Mouse (Mus musculus) CH12.LX (cell line): ENCODE data around the gene Trim62. TPM values are rescaled to one million over a fixed set of nuclear protein-coding genes. Genes with fewer than 3 reads are reported as not detected.

Source experiments
- DNase-seq: peaks from one replicate; pipeline ENCODE4 v3.0.0-alpha.2; 2013; ENCODE audit errors: extremely low read depth
- H3K27ac ChIP-seq: 2 replicates; pipeline ENCODE4 v1.5.1; 2012; ENCODE audit warnings: low read depth, mild to moderate bottlenecking, control low read depth, moderate library complexity; ENCODE audit not compliant: insufficient read depth
- H3K27me3 ChIP-seq: replicated peaks from 2 replicates; pipeline ENCODE3; 2012; ENCODE audit warnings: inconsistent platforms
- H3K36me3 ChIP-seq, 2 experiments: replicated peaks in 1 of 2; 2 replicates each; pipeline versions ENCODE3 to v1.6.1; 2012; ENCODE audit warnings: inconsistent platforms in 1 of 2, low read length in 1 of 2, mild to moderate bottlenecking in 1 of 2, mixed read lengths in 1 of 2, moderate library complexity in 1 of 2; ENCODE audit not compliant: control insufficient read depth in 1 of 2, insufficient read depth in 1 of 2
- H3K4me1 ChIP-seq, 2 experiments: 2 replicates each; pipeline ENCODE4 v1.6.1; 2012; ENCODE audit warnings: inconsistent platforms in 1 of 2, moderate library complexity in 1 of 2; ENCODE audit not compliant: insufficient read depth in 2 of 2, control insufficient read depth in 1 of 2
- H3K4me2 ChIP-seq: 2 replicates; pipeline ENCODE4 v1.6.1; 2012; ENCODE audit warnings: low read depth, mild to moderate bottlenecking, control low read depth; ENCODE audit not compliant: poor library complexity, insufficient read depth, severe bottlenecking
- H3K4me3 ChIP-seq, 3 experiments: fragments of 150-350 bp in 1 of 3; sonication (generic) in 1 of 3; replicated peaks in 1 of 3; 2 replicates each; pipeline versions ENCODE3 to v1.5.1; 2011 to 2012; ENCODE audit warnings: low read depth in 2 of 3, low read length in 2 of 3, mild to moderate bottlenecking in 2 of 3, moderate library complexity in 2 of 3, control low read depth in 1 of 3, improper control_type of control experiment in 1 of 3, inconsistent platforms in 1 of 3, mixed read lengths in 1 of 3; ENCODE audit not compliant: poor library complexity in 1 of 3
- H3K79me2 ChIP-seq: replicated peaks from 2 replicates; pipeline ENCODE4 v1.6.1; 2012; ENCODE audit warnings: mild to moderate bottlenecking, moderate library complexity; ENCODE audit not compliant: control insufficient read depth, poor library complexity, insufficient read depth, severe bottlenecking; ENCODE audit errors: extremely low read depth
- H3K9ac ChIP-seq: 2 replicates; pipeline ENCODE4 v1.6.1; 2012; ENCODE audit warnings: low read depth, mild to moderate bottlenecking, control low read depth, moderate library complexity; ENCODE audit not compliant: insufficient read depth
- H3K9me3 ChIP-seq: replicated peaks from 2 replicates; pipeline ENCODE3; 2012; ENCODE audit warnings: low read length, inconsistent platforms, mixed read lengths
- BHLHE40 ChIP-seq: IDR thresholded peaks from 2 replicates; pipeline ENCODE4 v1.6.1; 2011; ENCODE audit warnings: mild to moderate bottlenecking, low read depth, low read length, improper control_type of control experiment
- ELF1 ChIP-seq: IDR thresholded peaks from 2 replicates; pipeline ENCODE4 v1.6.1; 2014; ENCODE audit warnings: low read depth, mild to moderate bottlenecking, inconsistent platforms, low read length, improper control_type of control experiment
- EP300 ChIP-seq: IDR thresholded peaks from 2 replicates; pipeline ENCODE4 v1.6.1; 2011; ENCODE audit warnings: low read length, improper control_type of control experiment
- ETS1 ChIP-seq: conservative IDR thresholded peaks from 2 replicates; pipeline ENCODE4 v1.6.1; 2012; ENCODE audit warnings: low read depth, mild to moderate bottlenecking, inconsistent platforms, low read length, improper control_type of control experiment, moderate library complexity
- GABPA ChIP-seq: IDR thresholded peaks from 2 replicates; pipeline ENCODE4 v1.6.1; 2012; ENCODE audit warnings: low read depth, low read length, improper control_type of control experiment, inconsistent platforms; ENCODE audit not compliant: insufficient replicate concordance
- HCFC1 ChIP-seq: IDR thresholded peaks from 2 replicates; pipeline ENCODE4 v1.6.1; 2012; ENCODE audit warnings: low read depth, mild to moderate bottlenecking, inconsistent platforms, low read length, improper control_type of control experiment
- JUND ChIP-seq: conservative IDR thresholded peaks from 2 replicates; pipeline ENCODE4 v1.6.1; 2011; ENCODE audit warnings: low read depth, low read length, improper control_type of control experiment
- KAT2A ChIP-seq: IDR thresholded peaks from 2 replicates; pipeline ENCODE4 v1.6.1; 2012; ENCODE audit warnings: low read length, improper control_type of control experiment, inconsistent platforms; ENCODE audit not compliant: insufficient replicate concordance
- MAX ChIP-seq: IDR thresholded peaks from 2 replicates; pipeline ENCODE4 v1.6.1; 2011; ENCODE audit warnings: low read length, improper control_type of control experiment
- MXI1 ChIP-seq: IDR thresholded peaks from 2 replicates; pipeline ENCODE4 v1.6.1; 2011; ENCODE audit warnings: mild to moderate bottlenecking, low read depth, low read length, improper control_type of control experiment
- NELFE ChIP-seq: IDR thresholded peaks from 2 replicates; pipeline ENCODE4 v1.6.1; 2011; ENCODE audit warnings: low read depth, low read length, improper control_type of control experiment
- SMC3 ChIP-seq: IDR thresholded peaks from 2 replicates; pipeline ENCODE4 v1.6.1; 2011; ENCODE audit warnings: low read depth, low read length, improper control_type of control experiment
- UBTF ChIP-seq: IDR thresholded peaks from 2 replicates; pipeline ENCODE4 v1.6.1; 2012; ENCODE audit warnings: low read depth, mild to moderate bottlenecking, inconsistent platforms, low read length, improper control_type of control experiment, moderate library complexity
- USF1 ChIP-seq: IDR thresholded peaks from 2 replicates; pipeline ENCODE4 v1.6.1; 2014; ENCODE audit warnings: low read depth, mild to moderate bottlenecking, inconsistent platforms, low read length, improper control_type of control experiment
- ZKSCAN1 ChIP-seq: IDR thresholded peaks from 2 replicates; pipeline ENCODE4 v1.6.1; 2012; ENCODE audit warnings: low read depth, inconsistent platforms, low read length, improper control_type of control experiment, borderline replicate concordance
- ZMIZ1 ChIP-seq: IDR thresholded peaks from 2 replicates; pipeline ENCODE4 v1.6.1; 2012; ENCODE audit warnings: low read depth, mild to moderate bottlenecking, inconsistent platforms, low read length, improper control_type of control experiment
- dilution Hi-C: fragments of 300-500 bp; cut with MboI; formaldehyde crosslinking; loops from 2 replicates; pipeline ENCODE4 v1.14.3; 2020; ENCODE audit warnings: low sequenced_read_pairs; ENCODE audit not compliant: extremely low pct_unique_long_range_greater_than_20kb, extremely low pct_ligation_motif_present
- in situ Hi-C: fragments of 300-500 bp; cut with MboI; formaldehyde crosslinking; loops from 3 replicates; pipeline ENCODE4 v1.14.3; 2019; ENCODE audit warnings: low sequenced_read_pairs, low pct_ligation_motif_present, low pct_unique_long_range_greater_than_20kb, mixed read lengths
- polyA plus RNA-seq: library from polyadenylated mRNA; unstranded; fragments of >175 nt; gene quantifications from 2 replicates; pipeline ENCODE4 v1.2.1, GENCODE M21; 2012; ENCODE audit warnings: low read depth; ENCODE audit not compliant: insufficient read length
- total RNA-seq, 2 experiments: library from RNA; depleted of rRNA; stranded (reverse); fragments of 300-350 nt in 1 of 2; fragments of >200 nt in 1 of 2; gene quantifications; 2 replicates each; pipeline ENCODE4 v1.2.3; 2012 to 2014

The Trim62 gene
- total and polyA plus RNA-seq, 3 experiments: 0.40 to 2.7 (median 0.98) TPM

DNA sequence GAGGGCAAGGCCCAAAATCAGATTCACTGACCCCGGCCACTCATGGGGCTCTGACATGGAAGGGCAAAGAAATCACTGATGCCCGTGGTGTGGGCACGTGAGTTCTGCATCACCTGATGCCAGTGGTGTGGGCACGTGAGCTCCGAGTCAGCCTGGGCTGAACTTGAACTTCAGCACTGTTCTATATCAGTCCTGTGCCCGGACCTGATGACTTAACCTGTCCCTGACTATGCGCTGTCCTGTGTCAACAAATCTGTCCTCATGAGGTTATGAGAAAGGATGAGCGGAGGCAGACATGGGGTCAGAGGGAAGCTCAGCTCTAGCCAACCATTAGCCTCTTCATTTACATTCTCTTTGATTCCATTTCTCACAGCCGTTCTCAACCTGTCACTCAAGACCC is 63.4 kb downstream of the Trim62 start:
- Histone ChIP-seq H3K27me3 (peaks cover 6% of the 10 kb centered on the region), H3K9me3 (peaks cover 2% of the 10 kb centered on the region), H3K79me2 (no peaks in the 10 kb centered on the region), H3K9ac (no peak overlapping the region), H3K27ac (no peak overlapping the region), H3K4me3 (no peak overlapping the region), H3K36me3 (no peaks in the 10 kb centered on the region), H3K4me1 (peaks cover 0 to 8% of the 10 kb centered on the region in 2 experiments; a peak in 1 of 4 replicates), H3K4me2 (no peak overlapping the region)
- in situ Hi-C loops: loop anchor here (10.0 kb wide), 1 partner anchor 232 kb away; no protein-coding TSS in a partner anchor
- dilution Hi-C loops: no loop called here
- TF ChIP-seq EP300: no peak
- DNase-seq: no peak

DNA sequence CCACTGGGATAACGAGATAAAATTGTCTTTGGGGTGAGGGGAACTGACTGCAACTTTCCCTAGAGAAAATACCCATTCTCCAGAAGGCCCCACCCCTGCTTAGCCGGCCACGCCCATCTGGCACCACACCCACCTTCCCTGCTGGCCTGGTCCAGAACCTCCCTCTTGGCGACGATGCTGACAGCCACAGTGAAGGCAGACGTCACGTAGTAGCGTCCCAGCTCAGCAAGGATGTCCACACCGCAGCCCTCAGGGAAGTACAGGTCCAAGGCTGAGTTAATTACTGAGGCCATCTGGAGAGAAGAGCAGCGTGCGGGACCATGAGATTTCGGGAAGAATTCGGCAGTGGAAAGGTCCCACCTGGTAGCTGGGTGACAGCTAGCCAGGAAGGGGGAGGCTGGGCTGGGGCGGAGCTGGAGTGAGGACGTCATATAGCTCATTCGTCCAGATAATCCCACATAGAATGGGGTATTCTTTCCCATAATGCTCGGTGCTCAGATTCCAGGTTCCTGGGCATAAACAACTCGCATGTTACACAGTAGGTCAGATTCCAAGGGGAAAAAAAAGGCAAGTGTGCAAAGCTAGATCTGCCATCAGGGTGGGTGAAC is 64.0 kb downstream of the Trim62 start:
- no peak for TF ChIP-seq GABPA
- TF ChIP-seq NELFE: no peak
- no peak for TF ChIP-seq ELF1
- TF ChIP-seq MAX: no peak
- no peak for TF ChIP-seq HCFC1
- TF ChIP-seq ZKSCAN1: no peak
- no peak for TF ChIP-seq BHLHE40
- TF ChIP-seq USF1: no peak
- TF ChIP-seq ETS1: no peak
- TF ChIP-seq SMC3: no peak
- no peak for TF ChIP-seq MXI1
- no peak for TF ChIP-seq ZMIZ1
- no peak for TF ChIP-seq KAT2A
- no peak for TF ChIP-seq UBTF
- TF ChIP-seq JUND: no peak
- H3K79me2 ChIP-seq: no peaks in the 10 kb centered on the region
- H3K9me3 ChIP-seq: no peaks in the 10 kb centered on the region
- H3K4me3 ChIP-seq: no peak overlapping the region
- no peak overlapping the region for H3K4me2 ChIP-seq
- peaks cover 0 to 8% of the 10 kb centered on the region in 2 experiments; a peak in 1 of 4 replicates for H3K4me1 ChIP-seq
- no peak overlapping the region for H3K9ac ChIP-seq
- no peak overlapping the region for H3K27ac ChIP-seq
- peaks cover 13% of the 10 kb centered on the region for H3K27me3 ChIP-seq
- in situ Hi-C loops: loop anchor here (10.0 kb wide), 1 partner anchor 233 kb away; no protein-coding TSS in a partner anchor
- no peak for DNase-seq
- dilution Hi-C loops: no loop called here
- H3K36me3 ChIP-seq: no peaks in the 10 kb centered on the region
